Mouse (Mus musculus): Measurements from ENCODE around the gene Slc39a7. TPM values are rescaled to one million over a fixed set of nuclear protein-coding genes. Genes with fewer than 3 reads are reported as not detected.

The Slc39a7 gene
- total RNA-seq, 2 experiments from 2014 or later: 44.9 to 60.1 TPM

GRCm38 (mm10) chr17:33978631-33979031, 52.9 kb downstream of the Slc39a7 start:
- intact Hi-C loops (cut with DNase I; ENCODE audit: low total_unique reads): no loop called here

More at GRCm38 (mm10) chr17:33978631-33979031, 52.9 kb downstream of the Slc39a7 start:
- peak; percentile 75 for DNase-seq

Small RNAs within 50 kb of the gene (microRNA-seq; reads per million reads assigned to microRNA genes)
- gene Mir219a-1 (0 to 1.3 reads per million in 2 experiments), gene Mir219c (0 reads per million in 2 experiments)

Other genes starting within 250 kb of the Slc39a7 start
- gene Angptl4, start 249.9 kb downstream of the Slc39a7 start, total RNA-seq (2021): 10 to 100 TPM in 1 of 2 experiments, 1 to 10 TPM in 1; 9.6 to 25.8 TPM
- gene Kank3, start 221.2 kb downstream of the Slc39a7 start, total RNA-seq (2021): 10 to 100 TPM; 20.8 to 35.1 TPM
- gene Rps28, start 207.1 kb downstream of the Slc39a7 start, total RNA-seq (2021): 100 to 1,000 TPM; 867 to 957 TPM
- 100 to 1,000 TPM; 327 to 338 TPM for gene Ndufa7, start 207.1 kb downstream of the Slc39a7 start, total RNA-seq (2021)
- gene Cd320, start 188.6 kb downstream of the Slc39a7 start, total RNA-seq (2021): 10 to 100 TPM; 17.6 to 19.8 TPM
- gene Gm7029, start 157.8 kb downstream of the Slc39a7 start, total RNA-seq (2021): not detected
- gene Kifc1, start 141.0 kb downstream of the Slc39a7 start, total RNA-seq (2021): 1 to 10 TPM; 3.3 to 4.4 TPM
- not detected for gene Platr17, start 126.5 kb downstream of the Slc39a7 start, total RNA-seq (2021)
- 10 to 100 TPM; 10.2 to 13.8 TPM for gene Daxx, start 122.3 kb downstream of the Slc39a7 start, total RNA-seq (2021)
- 10 to 100 TPM; 32.9 to 35.7 TPM for gene Tapbp, start 115.8 kb downstream of the Slc39a7 start, total RNA-seq (2021)
- 10 to 100 TPM; 13.5 to 16.1 TPM for gene Zbtb22, start 115.8 kb downstream of the Slc39a7 start, total RNA-seq (2021)
- gene Rgl2, start 102.1 kb downstream of the Slc39a7 start, total RNA-seq (2021): 10 to 100 TPM; 24.4 to 24.7 TPM
- gene Pfdn6, start 91.3 kb downstream of the Slc39a7 start, total RNA-seq (2021): 10 to 100 TPM; 53.6 to 54.9 TPM
- gene Wdr46, start 91.0 kb downstream of the Slc39a7 start, total RNA-seq (2021): 10 to 100 TPM; 11.1 to 12.3 TPM
- gene B3galt4, start 80.2 kb downstream of the Slc39a7 start, total RNA-seq (2021): 1 to 10 TPM; 2.3 to 2.7 TPM
- gene Vps52, start 75.9 kb downstream of the Slc39a7 start, total RNA-seq (2021): 10 to 100 TPM; 30.5 to 33.1 TPM
- 100 to 1,000 TPM; 464 to 543 TPM for gene Rps18, start 75.7 kb downstream of the Slc39a7 start, total RNA-seq (2021)
- 10 to 100 TPM; 26.5 to 40.1 TPM for gene H2-K1, start 31.3 kb downstream of the Slc39a7 start, total RNA-seq (2021)
- gene Ring1, start 7.0 kb downstream of the Slc39a7 start, total RNA-seq (2021): 10 to 100 TPM; 11.3 to 13.1 TPM
- gene H2-Ke6, start 3.6 kb downstream of the Slc39a7 start, total RNA-seq (2021): 10 to 100 TPM; 50.1 to 51.3 TPM
- gene Rxrb, start 130 bp upstream of the Slc39a7 start, total RNA-seq (2021): 10 to 100 TPM; 35.2 to 35.8 TPM
- 10 to 100 TPM; 51.1 to 56.0 TPM for gene Col11a2, start 7.8 kb upstream of the Slc39a7 start, total RNA-seq (2021)
- gene H2-Oa, start 60.7 kb upstream of the Slc39a7 start, total RNA-seq (2021): not detected
- gene H2-DMa, start 87.9 kb upstream of the Slc39a7 start, total RNA-seq (2021): 1 to 10 TPM; 2.3 to 3.6 TPM
- 10 to 100 TPM; 75.2 to 75.5 TPM for gene Brd2, start 91.0 kb upstream of the Slc39a7 start, total RNA-seq (2021)
- under 1 TPM; 0.45 to 0.47 TPM for gene H2-DMb2, start 111.6 kb upstream of the Slc39a7 start, total RNA-seq (2021)
- gene H2-DMb1, start 121.4 kb upstream of the Slc39a7 start, total RNA-seq (2021): 1 to 10 TPM; 1.0 to 1.4 TPM
- gene Tap1, start 155.9 kb upstream of the Slc39a7 start, total RNA-seq (2021): 1 to 10 TPM; 1.7 to 2.6 TPM
- gene Psmb9, start 156.1 kb upstream of the Slc39a7 start, total RNA-seq (2021): 1 to 10 TPM; 1.8 to 2.0 TPM
- gene Psmb8, start 166.0 kb upstream of the Slc39a7 start, total RNA-seq (2021): 1 to 10 TPM; 2.9 to 3.4 TPM
- 1 to 10 TPM; 4.7 to 5.3 TPM for gene Tap2, start 171.8 kb upstream of the Slc39a7 start, total RNA-seq (2021)
- under 1 TPM in 1 of 2 experiments, not detected in 1; 0.13 TPM for gene H2-Ob, start 207.2 kb upstream of the Slc39a7 start, total RNA-seq (2021)
- 1 to 10 TPM; 2.8 to 3.1 TPM for gene H2-Ab1, start 226.0 kb upstream of the Slc39a7 start, total RNA-seq (2021)